Mouse (Mus musculus): ENCODE results near the gene Prrg4.
"Not testable (repeated sequence)": the region's sequence is repeated elsewhere in the genome, so short reads cannot be mapped to it uniquely, and the experiment has no call there.

Gene Prrg4

DNA sequence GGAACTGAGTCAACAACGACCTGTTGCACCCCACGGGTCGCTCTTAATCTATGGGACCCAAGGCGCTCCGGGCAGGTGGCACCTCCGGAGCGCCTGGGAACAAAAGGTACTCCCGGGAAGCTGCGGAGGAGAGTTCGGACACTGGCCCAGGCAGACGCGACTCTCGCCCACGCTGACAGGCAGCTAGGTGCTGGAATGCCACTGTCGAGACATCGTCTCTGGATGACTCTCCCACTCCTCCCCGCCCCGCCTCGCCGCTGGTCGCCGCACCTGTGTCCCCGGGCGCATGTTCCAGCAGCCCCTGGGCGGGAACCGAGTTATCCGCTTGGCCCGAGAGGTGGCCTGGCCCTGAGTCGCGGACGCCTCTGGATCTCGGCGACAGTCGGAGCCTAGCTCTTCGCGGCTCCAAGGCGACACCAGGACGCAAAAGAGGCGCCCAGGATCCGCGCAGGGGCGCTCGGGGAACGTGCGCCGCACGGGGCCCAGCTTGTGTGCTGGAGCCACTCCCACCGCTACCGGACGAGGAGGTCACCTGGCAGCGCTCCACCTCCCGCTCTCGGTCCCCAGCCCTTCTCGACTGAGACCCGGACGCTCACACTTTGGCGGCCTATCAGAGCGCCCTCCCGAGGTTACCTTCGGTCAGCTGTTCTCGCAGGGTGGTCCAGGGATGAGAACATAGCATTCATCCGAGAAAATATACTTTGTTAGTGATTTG, at the start of gene Prrg4:
Gene Prrg4, minus strand, starts transcription at position 601 of the 715 bp plus-strand sequence.
- peak; percentile 79 for DNase-seq (ENCODE audit: low read depth, low spot score)

DNA sequence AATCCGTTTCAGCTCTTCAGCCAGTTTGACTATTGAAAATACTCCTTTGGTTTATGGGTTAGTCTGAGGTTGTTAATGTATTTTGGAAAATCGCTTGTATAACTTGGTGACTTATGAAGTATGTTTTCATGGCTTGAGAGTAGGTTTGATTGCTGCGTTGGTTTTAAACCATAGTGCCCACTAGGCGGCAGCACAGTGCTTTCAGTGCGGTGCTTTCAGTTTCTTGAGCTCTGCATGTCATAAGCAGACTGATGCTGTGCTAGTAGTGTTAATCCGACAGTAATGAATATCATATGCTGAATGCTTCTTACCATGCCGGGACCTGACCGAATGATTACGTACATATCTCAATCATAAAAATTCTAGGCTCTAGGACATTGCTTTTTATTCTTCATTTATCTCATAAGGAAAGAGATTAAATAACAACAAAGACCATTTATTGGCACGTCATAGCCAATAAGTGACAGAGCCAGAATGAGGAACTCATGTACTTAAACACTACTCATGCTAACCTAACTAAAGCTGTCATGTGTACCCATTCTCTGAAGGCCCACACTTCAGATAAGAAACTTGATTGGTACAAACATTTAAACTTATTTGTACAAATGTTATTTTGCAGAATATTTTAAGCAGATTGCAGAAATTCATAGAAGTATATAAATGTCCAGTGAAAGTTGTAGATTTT, 38.3 kb upstream of the Prrg4 start:
- DNase-seq (ENCODE audit: low read depth, low spot score) = peak; percentile 89

DNA sequence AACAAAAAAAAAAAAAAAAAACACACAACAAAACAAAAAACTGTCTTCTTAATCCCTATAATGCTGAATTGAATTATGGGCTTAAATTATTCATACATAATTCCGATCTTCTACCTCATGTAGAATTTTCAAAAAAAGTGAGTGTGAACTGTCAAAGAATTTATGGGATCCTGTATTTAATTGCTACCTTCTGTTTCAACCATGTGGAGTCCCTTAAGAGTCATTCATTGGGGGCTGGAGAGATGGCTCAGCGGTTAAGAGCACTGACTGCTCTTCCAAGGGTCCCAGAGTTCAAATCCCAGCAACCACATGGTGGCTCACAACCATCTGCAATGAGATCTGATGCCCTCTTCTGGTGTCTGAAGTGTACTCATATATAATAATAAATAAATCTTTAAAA, 37.7 kb upstream of the Prrg4 start:
- DNase-seq (ENCODE audit: low read depth, low spot score) = not testable (repeated sequence)

DNA sequence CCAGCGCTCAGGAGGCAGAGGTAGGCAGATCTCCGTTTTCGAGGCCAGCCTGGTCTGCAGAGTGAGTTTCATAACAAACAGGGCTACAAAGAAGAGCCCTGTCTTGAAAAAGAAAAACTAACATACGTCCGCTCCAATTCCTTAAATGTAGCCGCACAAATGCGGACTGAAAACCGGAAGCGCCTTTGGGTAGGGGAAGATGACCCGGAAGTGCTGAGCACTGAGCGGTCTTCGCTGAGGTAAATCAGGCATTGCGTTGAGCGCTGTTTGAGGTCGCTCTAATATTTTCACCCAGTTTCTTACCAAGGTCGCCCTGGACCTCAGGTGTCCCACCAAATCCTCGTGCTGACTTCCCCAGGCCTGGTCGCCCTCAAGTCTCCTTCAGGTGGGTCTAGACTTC, 36.4 kb upstream of the Prrg4 start:
- DNase-seq (ENCODE audit: low read depth, low spot score) = no peak

DNA sequence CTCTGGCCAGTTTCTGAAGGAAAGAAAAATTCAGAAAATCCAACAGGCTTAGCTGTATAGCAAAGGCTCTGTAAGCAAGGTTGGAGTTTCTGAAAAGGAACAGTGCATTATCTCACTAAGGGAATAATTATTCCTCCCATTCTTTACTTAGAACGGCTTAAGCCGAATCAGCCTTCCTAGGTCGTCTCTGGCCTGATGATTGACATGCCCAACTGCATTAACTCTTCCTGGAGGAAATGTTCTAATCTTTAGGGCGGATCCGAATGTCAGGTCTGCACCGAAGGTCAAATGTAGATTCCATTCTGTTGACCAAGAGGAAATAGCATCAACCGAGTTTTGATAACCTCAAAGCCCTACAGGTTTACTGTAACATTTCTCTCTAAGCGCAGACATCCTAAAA, 29.1 kb upstream of the Prrg4 start:
- no peak for DNase-seq (ENCODE audit: low read depth, low spot score)

DNA sequence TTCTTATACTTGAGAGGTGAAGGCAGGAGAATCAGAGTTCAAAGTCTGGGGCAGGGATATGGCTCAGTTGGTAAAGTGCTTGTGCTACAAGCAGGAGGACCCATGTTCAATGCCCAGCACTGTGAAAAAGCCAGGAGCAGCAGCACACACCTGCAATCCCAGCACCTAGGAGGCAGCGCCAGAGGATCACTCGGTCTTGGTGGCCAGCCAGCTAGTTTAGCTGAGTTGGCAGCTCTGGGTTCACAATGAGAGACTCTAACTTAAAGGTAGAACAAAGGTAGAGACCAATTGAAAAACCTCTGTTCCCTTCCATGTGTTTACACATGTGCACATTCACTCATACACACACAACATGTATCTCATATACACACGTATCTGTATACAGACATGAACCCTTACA, 19.4 kb upstream of the Prrg4 start:
- no peak for DNase-seq (ENCODE audit: low read depth, low spot score)

DNA sequence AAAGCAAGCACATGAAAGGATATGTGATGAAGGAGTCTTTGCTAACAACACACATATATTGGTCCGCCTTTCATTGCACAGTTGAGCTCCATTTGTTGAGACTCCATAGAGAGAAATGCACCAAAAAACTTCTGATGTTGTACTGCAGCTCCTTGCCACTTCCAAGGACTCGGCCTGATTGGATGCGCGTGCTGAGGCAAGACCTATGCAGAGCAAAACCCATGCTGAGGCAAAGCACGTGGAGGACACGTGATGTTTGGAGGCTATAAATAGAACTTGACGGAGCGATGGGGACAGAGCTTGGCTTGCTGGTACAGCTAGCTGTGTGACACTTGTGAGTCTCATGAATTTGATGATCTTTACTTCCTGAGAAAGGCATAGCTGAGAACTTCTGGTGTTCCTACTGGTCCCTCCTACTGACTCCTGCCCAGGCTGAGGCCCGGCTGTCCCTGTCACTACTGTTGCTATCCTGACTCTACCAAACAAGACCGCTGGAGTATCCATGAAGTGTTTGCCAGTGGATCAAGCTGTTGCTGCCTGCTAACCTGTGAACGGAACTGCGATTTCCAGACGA, 17.7 kb upstream of the Prrg4 start, which contains the start of gene Ccdc73:
Gene Ccdc73, plus strand, starts transcription at position 524 of the 574 bp plus-strand sequence.
- no peak for DNase-seq (ENCODE audit: low read depth, low spot score)

DNA sequence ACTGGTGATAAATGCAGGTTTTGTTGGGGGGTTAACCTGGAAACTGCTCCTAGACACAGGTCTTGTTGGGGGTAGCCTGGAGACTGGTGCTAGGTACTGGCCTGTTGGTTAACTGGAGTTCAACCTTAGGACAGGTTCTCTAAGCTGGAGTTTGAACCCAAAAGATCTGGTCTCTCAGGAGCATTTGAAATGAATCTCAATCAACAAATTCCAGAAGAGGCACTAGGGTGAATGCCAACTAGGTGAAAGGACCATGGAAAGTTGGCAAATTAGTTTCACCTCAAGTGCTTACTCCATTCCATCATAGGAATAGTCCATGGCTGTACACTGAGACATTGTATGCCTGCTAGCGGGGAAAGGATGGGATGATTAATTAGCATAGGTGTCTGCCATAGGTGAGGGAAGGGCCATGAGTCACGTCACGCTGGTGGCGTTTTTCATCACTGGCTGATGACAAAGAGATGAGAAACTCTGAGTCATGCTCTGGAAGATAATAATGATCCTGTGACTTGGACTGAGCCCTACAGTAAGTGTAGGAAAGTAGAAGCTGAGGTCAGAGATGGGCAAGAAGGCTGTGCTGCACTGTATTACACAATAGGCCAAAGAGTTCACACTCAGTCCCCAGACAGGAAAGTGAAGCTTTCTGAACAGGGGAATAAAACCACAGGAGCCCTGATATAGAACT, 14.6 kb upstream of the Prrg4 start:
- DNase-seq (ENCODE audit: low read depth, low spot score) = no peak

DNA sequence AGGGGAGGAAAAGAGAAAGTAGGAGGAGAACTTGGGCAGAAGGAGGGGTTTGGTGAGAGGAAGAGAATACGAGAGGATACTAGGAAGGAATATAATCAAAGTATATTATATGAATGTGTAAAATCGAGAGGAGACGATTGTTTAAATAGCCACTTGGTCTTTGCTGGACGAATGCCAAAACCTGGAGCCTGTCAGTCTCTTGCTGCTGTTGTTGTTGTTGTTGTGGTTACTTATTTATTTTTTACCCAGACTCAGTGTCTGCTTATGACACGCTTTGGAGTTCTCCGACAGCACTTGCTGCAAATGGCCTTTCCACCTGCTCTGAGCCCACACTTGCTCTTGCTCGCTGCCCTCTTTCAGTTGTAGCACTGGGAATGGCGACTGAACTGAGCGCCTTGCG, 10.8 kb upstream of the Prrg4 start:
- no peak for DNase-seq (ENCODE audit: low read depth, low spot score)

DNA sequence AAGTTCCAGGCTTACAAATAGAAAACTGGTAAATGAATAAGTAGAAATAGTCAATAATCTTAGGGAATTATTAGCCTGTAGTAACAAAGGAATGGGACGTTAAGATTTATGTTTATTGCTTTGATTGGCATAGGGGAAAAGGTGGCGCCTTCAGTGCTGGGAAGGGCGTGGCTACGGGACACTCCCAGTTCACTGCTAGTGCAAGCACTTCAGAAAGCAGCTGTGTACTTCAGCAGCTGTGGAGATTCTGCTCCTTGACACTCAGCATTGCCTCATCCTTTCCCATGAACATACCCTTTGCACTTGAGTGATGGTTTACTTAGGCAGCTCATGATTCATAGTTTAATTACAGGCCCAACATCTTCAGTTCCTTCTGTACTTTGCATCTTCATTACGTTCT, 9.4 kb upstream of the Prrg4 start:
- no peak for DNase-seq (ENCODE audit: low read depth, low spot score)

- DNase-seq (ENCODE audit: low read depth, low spot score) = not testable (repeated sequence)
These were observed 8.4 kb upstream of the Prrg4 start for GRCm38 (mm10) chr2:104858083-104858482.

- no peak for DNase-seq (ENCODE audit: low read depth, low spot score)
These were observed 6.5 kb upstream of the Prrg4 start for GRCm38 (mm10) chr2:104856218-104856617.

DNA sequence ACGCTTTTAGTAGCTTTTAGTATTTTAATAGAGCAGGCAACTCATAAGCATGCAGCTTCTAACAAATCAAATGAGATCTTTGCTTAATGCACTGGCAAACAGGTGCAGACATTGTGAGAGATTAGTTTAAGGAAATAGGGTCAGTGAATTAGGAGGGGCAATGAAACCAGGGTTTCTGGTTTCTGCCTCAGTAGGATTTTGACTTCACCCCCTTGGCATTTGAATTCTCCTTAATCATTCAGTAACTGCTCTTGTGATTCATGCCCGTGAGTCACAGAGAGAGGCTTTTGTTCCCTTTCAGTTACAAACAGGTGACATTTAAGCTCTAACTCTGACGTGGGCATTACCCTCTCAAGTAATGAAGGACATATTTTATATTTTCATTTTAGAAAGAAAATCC, 6.1 kb upstream of the Prrg4 start:
- no peak for DNase-seq (ENCODE audit: low read depth, low spot score)

GRCm38 (mm10) chr2:104854836-104855235, 5.2 kb upstream of the Prrg4 start:
- DNase-seq (ENCODE audit: low read depth, low spot score) = no peak

DNA sequence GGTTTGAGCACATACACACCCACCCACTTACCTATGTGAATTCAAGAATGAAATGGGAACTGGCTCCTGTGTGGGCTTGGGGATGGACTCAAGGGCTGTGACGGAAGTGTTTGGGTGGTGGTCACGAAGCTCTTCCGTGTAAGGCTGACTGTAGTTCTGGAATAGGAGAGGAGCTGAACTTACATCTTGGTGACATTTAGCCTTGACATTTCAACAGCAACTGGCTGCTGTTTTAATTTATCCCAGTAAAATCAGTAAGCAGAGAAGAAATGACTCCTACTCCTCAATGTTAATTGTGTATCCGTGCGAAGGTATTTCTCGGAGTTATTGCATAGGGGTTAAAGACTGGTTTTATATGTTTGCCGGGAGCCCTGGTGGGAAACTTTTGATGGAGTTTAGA, 2.9 kb upstream of the Prrg4 start:
- DNase-seq (ENCODE audit: low read depth, low spot score) = no peak

- DNase-seq (ENCODE audit: low read depth, low spot score) = no peak
These were observed 2.0 kb upstream of the Prrg4 start for GRCm38 (mm10) chr2:104851686-104852085.

- no peak for DNase-seq (ENCODE audit: low read depth, low spot score)
These were observed 299 bp upstream of the Prrg4 start for GRCm38 (mm10) chr2:104849991-104850359.

GRCm38 (mm10) chr2:104848235-104849161, 1.2 kb downstream of the Prrg4 start:
- peak; percentile 64 for DNase-seq (ENCODE audit: low read depth, low spot score)

DNA sequence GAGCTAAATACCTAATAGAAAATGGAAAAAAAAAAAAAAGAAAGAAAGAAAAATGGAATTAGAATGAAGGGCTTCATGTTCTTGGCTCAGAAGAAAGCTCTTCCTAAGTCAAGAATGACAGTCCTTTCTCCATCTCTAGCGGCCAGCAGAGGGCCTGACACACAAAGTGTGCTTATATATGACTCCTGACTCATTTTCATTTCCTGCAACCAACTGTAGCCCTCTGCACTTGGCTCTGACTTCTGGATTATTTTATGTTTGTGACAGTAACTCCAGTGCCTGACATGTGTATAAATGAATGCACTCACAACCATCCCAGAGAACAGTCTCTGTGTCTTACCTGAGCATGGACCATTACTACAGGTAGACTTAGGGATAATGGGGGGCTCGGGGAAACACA, 2.0 kb downstream of the Prrg4 start:
- DNase-seq (ENCODE audit: low read depth, low spot score) = peak; percentile 61

- DNase-seq (ENCODE audit: low read depth, low spot score) = no peak
These were observed 2.9 kb downstream of the Prrg4 start for GRCm38 (mm10) chr2:104846638-104847414.

Data from A20 (cell line).